Mouse (Mus musculus): Measurements from ENCODE around the gene Rmnd1.
A peak's percentile ranks its signal among the peaks of the same experiment; 100 is the strongest.
"Not testable (repeated sequence)": the region's sequence is repeated elsewhere in the genome, so short reads cannot be mapped to it uniquely, and the experiment has no call there.

Gene Rmnd1

DNA sequence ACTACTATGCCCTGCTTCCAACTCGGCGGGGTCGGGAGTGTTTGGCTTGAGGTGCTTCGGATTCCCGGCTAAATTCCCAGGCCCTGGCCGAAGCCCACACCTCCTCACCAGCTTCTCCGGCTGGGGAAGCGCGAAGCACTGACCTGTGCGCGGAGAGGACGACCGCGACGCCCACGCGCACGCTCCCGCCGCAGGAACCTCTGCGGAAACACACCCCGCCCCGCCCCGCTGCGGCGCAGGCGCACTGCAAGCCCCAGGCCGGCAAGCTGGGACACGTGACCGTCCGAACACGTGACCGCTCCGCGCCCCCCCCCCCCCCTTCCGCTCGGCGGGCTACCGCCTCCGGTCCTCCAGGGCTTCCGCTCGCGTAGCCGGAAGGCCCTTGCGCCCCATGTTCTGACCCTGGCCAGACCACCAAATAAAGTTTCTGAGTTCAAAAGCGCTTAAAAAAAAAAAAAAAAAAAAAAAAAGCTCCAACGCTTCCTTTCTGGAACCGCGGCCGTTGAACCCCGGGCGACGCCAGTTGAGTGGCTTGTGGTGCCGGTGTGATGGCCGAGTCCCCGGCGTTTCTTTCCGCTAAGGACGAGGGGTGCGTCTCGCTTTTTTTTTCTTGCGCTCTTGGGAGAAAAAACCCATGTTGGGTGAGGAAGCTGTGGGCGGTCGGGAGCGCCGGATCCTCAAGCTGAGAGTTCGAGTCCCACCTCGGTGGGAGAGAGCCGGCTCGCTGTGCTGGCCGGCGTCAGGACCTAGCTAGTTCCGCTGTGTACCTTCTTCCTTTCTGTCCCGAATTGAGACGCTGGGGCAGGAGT is at the start of gene Rmnd1, which contains the start of gene Armt1:
Gene Rmnd1, minus strand, starts transcription at position 266 of the 809 bp plus-strand sequence.
Gene Armt1, plus strand, starts transcription at position 345 of the 809 bp plus-strand sequence.
- peak; percentile 94 for DNase-seq (ENCODE audit: low spot score)

DNA sequence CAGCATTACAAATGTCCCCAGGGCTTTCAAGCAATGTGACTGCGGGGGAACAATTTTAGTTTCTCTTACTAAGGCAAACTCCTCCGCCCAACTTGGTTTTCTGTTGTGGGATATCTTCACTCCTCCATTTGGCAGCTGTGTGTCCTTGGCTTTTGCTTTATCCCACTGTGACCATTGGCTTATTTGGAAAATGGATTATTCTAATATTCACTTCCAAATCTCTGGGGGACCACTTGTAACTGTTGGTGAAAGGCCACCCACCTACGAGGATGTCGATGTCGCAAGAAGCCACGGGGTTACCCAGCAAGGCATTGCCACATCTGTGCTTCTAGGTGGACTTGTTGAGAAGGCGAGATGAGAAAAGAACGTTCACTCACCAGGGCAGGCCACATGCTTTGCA is 49.5 kb upstream of the Rmnd1 start:
- no peak for DNase-seq (ENCODE audit: low spot score)

DNA sequence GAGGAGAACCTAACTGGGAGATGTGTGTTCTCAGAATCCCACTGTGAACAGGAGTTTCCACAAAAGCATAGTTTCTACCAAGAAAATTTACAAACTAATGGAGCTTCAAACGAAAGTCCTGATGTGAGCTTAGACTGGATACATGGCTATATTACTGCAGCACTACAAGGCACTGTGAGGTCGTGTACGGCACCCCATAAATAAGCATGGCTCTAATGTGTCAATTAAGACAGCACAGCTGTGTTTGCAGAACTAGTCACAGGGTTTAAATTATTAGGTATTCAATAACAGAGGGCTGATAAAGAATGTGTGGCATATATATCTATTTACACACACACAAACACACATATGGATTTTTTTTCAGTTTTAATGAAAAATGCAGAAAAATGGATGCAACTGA is 48.7 kb upstream of the Rmnd1 start:
- no peak for DNase-seq (ENCODE audit: low spot score)

- DNase-seq (ENCODE audit: low spot score) = no peak
These were observed 44.4 kb upstream of the Rmnd1 start for GRCm38 (mm10) chr10:4476604-4477003.

GRCm38 (mm10) chr10:4475431-4475830 is 43.2 kb upstream of the Rmnd1 start:
- DNase-seq (ENCODE audit: low spot score) = no peak

DNA sequence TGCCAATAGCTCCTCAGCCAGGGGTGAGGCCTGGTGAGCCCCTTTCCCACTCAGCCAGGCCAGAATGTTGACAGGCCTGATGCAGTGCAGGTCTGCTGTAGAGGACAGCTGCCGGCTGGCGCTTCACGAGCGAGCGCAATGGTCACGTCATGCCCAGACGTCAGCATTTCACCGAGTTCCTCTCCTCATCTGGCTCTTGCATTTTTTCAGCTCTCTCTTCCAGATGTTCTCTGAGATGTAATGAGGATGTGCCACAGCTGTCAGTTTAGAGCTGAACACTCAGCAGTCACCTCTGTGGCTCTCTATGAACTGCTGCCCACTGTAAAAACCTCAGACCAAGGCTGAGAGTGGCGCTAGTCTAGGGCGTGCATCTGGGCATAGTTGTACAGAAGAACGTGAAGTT is 41.4 kb upstream of the Rmnd1 start:
- peak; percentile 34 for DNase-seq (ENCODE audit: low spot score)

DNA sequence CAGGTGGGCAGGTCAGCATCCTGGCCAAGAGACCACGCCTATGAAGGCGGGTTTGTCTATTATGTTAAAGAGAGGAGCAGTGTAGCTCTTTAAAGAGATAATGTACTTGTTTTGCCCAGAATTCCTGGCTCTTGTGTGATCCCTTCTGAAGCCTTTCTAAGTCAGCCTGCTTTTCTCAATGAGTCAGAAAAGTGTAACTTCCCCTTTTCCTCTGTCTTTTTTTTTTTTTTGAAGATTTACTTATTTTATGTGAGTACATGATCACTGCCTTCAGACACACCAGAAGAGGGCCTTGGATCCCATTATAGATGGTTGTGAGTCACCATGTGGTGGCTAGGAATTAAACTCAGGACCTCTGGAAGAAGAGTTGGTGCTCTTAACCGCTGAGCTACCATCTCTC is 37.2 kb upstream of the Rmnd1 start:
- no peak for DNase-seq (ENCODE audit: low spot score)

DNA sequence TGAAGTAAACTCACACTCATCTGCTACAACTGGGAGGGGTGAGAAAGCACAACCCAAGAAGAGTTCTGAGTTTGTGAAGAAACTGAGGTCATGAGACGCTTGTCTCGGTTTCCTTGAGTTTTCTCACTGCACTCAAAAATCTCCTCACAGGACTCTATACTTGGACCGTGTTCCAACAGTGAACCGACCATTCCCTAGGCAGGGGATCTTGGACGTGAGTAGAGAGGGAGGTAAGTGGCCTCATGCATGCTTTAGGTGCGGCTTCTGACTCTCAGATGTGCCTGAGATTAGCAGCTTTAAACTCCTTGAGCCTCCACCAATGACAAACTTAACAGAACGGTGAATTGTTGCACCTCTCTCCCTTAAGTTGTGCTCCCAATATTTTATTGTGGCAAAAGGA is 33.6 kb upstream of the Rmnd1 start:
- no peak for DNase-seq (ENCODE audit: low spot score)

DNA sequence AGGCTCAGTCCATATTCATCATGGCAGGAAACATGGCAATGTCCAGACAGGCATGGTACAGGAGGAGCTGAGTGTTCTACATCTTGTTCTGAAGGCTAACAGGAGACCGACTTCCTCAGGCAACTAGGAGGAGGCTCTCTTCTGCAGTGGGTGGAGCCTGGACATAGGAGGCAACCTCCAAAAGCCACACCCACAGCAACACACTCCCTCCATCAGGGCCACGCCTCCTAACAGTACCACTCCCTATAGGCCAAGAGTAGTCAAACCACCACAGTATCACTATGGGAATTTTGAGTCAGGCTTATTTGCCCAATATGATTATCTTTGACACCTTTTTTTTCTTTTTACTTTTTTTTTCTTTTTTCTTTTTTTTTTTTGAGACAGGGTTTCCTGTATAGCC is 28.0 kb upstream of the Rmnd1 start:
- no peak for DNase-seq (ENCODE audit: low spot score)

DNA sequence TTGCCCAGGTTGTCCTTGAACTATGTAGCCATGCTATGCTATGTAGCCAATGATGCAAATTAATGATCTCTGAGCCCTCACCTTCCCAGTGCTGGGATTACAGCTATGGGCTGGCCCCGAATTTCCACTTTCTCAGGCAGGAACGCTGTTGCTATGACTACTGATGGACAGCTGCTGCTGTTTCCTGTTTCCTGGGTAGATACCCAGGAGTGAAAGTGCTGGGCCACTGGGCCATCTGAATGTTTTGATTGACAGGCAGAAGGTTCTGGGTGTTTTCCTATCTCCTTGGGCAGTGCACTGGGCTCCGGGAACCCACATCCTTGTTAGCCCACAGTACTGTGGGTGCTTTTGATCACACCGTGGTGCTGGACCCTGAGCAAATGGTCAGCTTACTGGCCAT is 24.2 kb upstream of the Rmnd1 start:
- DNase-seq (ENCODE audit: low spot score) = no peak

- no peak for DNase-seq (ENCODE audit: low spot score)
These were observed 3.2 kb upstream of the Rmnd1 start for GRCm38 (mm10) chr10:4435416-4435815.

- not testable (repeated sequence) for DNase-seq (ENCODE audit: low spot score)
These were observed 1.7 kb upstream of the Rmnd1 start for GRCm38 (mm10) chr10:4433871-4434270.

DNA sequence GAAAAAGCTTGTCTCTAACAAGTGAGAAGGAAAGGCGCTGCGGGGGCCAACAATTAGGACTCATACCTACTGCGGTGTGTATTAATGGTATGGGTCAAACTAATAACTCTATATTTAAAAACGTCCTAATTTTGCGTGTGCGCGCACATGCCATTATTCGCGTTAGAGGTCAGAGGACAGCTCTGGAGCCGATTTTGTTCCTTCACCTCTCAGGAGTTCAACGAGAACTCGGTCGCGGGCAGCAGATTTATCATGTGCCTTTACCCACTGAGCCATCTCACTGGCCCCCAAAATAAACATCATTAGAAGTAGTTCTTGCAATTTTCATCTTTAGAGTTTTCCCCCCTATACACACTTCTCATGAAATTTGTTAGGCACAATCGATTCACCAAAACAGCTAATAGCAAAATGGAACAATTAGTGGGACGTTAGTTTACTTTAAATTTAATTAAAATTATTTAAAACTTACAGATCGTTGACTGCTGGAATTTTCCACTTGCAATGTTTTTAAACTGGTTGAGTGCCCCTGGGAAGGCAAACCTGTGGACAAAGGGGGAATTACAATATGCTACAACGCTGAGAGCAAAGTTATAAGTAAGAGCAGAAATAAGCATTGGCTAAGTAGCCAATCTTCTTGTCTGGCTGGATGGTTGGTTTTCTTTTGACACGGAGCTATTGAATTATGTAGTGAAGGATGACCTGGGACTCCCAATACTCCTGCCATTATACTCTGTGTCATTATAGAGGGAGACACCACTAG is 988 bp upstream of the Rmnd1 start:
- no peak for DNase-seq (ENCODE audit: low spot score)

- no peak for DNase-seq (ENCODE audit: low spot score)
These were observed 454 bp downstream of the Rmnd1 start for GRCm38 (mm10) chr10:4431746-4432122.

DNA sequence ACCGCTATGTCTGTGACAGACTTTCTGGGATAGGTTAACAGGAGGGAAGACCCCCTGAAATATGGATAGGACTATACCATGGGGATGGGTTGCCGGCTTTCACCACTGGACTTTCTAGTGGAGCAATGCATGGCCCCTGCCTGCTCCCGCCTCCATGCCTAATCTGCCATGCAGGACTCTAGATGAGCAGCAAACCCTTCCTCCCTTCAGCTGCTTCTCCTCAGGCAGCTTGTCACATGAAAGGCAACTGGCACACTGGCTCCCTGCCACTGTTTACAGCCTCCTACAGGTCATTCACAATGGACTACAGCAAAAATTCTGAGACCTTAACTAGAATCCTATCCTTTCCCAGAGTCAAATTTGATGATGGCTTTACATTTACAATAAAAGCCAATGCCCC is 1.4 kb downstream of the Rmnd1 start:
- DNase-seq (ENCODE audit: low spot score) = no peak

DNA sequence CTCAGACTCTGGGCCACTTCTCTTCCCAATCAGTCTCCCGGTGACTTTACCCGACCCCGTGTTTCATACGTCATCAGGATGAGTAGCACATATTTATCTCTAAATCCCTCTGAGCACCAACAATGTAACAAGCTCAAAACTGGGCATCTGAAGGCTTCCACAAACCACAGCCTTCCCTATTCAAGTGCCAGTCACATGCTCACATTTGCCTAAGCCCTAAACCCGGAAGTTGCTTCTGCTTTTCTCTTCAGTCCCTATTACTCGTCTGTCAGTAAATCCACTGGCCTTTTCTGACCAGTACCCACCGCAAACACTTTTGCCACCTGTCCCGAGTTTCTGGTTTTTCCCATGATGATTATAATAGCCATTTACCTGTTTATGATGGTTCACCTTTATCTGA is 1.8 kb downstream of the Rmnd1 start:
- peak; percentile 18 for DNase-seq (ENCODE audit: low spot score)

- no peak for DNase-seq (ENCODE audit: low spot score)
These were observed 6.9 kb downstream of the Rmnd1 start for GRCm38 (mm10) chr10:4425245-4425644.

DNA sequence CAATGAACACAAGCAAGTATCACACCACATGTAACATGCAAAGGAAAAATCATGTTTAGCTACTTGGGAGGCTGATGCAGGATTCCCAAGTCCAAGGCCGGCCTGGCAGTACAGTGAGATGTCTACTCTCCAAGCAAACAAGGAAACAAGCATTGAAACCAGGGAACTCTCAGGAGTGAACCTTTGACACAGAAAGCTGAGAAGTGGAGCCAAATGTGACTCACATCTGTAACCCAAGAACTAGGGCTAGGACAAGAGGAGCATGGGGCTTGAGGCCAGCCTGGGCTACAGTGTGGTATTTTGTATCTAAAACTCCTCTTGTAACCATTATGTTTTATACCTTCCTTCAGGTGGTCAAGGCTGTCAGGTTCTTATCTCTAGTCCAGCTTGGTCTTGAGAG is 25.0 kb downstream of the Rmnd1 start:
- no peak for DNase-seq (ENCODE audit: low spot score)

DNA sequence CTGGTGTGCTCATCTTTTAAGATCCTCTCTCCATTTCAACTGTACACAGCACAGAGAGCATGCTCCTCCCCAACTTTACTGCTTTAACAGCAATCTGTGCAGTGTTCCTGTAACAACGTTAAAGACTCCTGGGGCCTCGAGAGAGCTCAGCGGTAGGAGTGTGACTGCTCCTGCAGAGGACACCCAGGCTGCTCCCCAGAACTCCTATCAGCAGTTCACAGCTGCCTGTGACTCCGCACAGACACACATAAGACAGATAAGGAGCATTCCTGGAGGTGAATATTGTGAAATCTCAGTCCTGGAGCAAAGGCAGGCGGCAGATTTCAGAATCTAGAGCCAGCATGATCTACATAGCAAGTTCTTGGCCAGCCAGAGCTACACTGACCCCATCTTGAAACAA is 26.7 kb downstream of the Rmnd1 start:
- no peak for DNase-seq (ENCODE audit: low spot score)

DNA sequence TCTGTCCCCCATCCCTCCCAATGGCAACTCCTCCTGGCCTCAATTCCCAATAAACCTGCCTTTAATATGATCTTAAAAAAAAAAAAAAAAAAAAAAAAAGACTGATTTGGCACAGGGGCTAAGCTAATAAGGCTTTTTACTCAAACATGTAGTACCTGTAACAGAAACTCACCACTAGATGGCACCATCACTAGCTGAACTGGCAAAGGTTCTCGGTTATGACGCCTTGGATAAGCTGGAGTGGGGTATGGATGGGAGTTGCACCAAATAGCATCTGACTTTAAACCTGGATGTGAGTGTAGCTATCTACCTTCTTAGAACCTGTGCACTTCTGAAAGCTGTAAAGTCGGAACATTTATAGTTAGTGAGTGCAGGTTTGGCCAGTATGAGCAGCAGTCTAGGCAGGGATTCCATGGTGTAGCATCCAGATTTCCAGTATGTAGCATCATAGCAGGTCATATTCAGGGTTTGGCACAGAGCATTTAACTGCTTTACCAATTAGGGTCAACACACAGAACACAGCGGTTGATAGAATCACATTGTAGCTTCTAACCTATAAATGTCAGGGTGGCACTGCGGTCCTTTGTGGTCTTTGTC is 27.2 kb downstream of the Rmnd1 start:
- DNase-seq (ENCODE audit: low spot score) = peak; percentile 63

DNA sequence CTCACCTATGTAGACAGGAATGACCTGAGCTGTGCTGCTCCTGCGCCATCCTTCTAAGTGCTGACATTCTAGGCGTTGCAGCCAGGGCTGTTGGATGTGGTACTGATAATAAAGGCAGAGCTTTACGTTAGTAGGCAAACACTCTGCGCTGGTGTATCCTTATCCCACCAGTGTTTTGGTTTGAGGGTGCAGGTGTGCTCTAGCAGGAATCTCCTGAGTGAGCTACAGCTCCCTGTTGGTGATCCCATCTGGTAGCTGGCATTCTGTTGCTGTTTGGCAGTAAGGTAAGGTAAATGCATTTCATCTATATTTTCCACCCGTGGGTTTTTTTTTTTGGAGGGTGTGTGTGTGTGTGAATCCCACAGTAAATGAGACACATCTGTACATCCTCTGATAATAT is 34.1 kb downstream of the Rmnd1 start:
- no peak for DNase-seq (ENCODE audit: low spot score)

DNA sequence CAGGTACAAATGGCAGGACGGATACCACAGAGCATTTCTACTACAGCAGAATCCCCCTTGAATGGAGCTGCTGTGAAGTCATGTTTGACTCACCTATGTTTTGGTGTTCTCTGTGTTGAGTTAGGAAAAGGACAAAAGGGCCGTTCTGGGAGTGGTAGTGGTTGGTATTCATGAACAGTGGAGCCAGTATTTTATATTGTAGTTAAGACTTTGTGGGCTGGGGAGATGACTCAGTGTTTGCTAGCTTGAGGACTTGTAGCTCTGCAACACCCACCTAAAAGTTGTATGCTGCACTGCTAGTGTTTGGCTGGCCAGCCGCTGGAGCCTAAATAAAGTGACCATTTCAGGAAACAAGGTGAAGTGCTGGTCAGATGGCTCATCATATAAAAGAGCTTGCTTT is 36.9 kb downstream of the Rmnd1 start:
- DNase-seq (ENCODE audit: low spot score) = no peak

DNA sequence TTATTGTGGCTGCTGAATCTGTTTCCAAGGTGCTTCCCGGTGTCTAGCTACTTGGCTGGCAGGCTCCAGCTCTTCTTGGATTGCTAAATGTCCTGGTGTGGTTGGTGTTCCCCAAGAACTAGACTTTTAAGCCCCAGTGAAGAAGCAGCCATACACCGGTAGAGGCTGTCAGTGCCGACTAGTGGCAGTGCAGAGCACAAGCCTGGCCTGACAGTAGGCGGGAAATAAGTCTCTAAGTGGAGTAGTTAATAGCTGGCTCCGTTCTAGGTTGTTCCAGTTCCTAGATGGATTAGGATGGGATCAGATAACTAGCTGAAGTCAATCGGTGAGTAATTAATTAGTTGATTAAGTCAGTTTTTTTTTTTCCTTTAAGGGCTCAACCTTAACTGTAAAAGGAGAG is 40.3 kb downstream of the Rmnd1 start:
- DNase-seq (ENCODE audit: low spot score) = peak; percentile 43
